Mouse (Mus musculus) gastrocnemius, postnatal 25 days (tissue): ENCODE results near the gene Stx1b. TPM values are rescaled to one million over a fixed set of nuclear protein-coding genes. Genes with fewer than 3 reads are reported as not detected.
A peak's percentile ranks its signal among the peaks of the same experiment; 100 is the strongest.
"Not testable (repeated sequence)": the region's sequence is repeated elsewhere in the genome, so short reads cannot be mapped to it uniquely, and the experiment has no call there.

Experiments
- DNase-seq: peaks from one replicate; pipeline ENCODE4 v3.0.0; 2022
- long read RNA-seq, 2 experiments: library from polyadenylated mRNA; stranded (forward); transcript quantifications; one replicate each; pipeline ENCODE4 v2.0.0; 2021
- total RNA-seq, 2 experiments: library from RNA; stranded (reverse); gene quantifications; 1 replicate in 1 of 2; 2 replicates in 1 of 2; pipeline ENCODE4 v1.2.3; 2021

Gene Stx1b
- total RNA-seq, result 1 to 10 TPM in 1 of 2 experiments, under 1 TPM in 1; 0.64 to 1.2 TPM
- long read RNA-seq, experiment 1, result 0 reads
- long read RNA-seq, experiment 2, result 0 reads

- DNase-seq, result peak; percentile 39
Observed at GRCm38 (mm10) chr7:127824176-127824871, at the start of gene Stx1b, which contains the start of gene Stx4a. Gene Stx1b, minus strand, starts transcription at chr7:127824549. Gene Stx4a, plus strand, starts transcription at chr7:127824294.

GRCm38 (mm10) chr7:127870136-127870821 lies 45.9 kb upstream of the Stx1b start:
- no peak for DNase-seq

GRCm38 (mm10) chr7:127869149-127869810 lies 44.9 kb upstream of the Stx1b start:
- peak; percentile 48 for DNase-seq

- no peak for DNase-seq
Observed at GRCm38 (mm10) chr7:127867641-127868040, 43.3 kb upstream of the Stx1b start.

- DNase-seq, result no peak
Observed at GRCm38 (mm10) chr7:127866434-127866833, 42.1 kb upstream of the Stx1b start.

- no peak for DNase-seq
Observed at GRCm38 (mm10) chr7:127858258-127858657, 33.9 kb upstream of the Stx1b start.

- DNase-seq, result peak; percentile 59
Observed at GRCm38 (mm10) chr7:127850906-127851305, 26.6 kb upstream of the Stx1b start.

- peak; percentile 38 for DNase-seq
Observed at GRCm38 (mm10) chr7:127849973-127850875, 25.9 kb upstream of the Stx1b start.

- peak; percentile 78 for DNase-seq
Observed at GRCm38 (mm10) chr7:127842001-127842718, 17.8 kb upstream of the Stx1b start.

- DNase-seq, result peak; percentile 95
Observed at GRCm38 (mm10) chr7:127841340-127842000, 17.1 kb upstream of the Stx1b start.

- peak; percentile 65 for DNase-seq
Observed at GRCm38 (mm10) chr7:127840886-127841285, 16.5 kb upstream of the Stx1b start.

- DNase-seq, result not testable (repeated sequence)
Observed at GRCm38 (mm10) chr7:127840031-127840430, 15.7 kb upstream of the Stx1b start.

- not testable (repeated sequence) for DNase-seq
Observed at GRCm38 (mm10) chr7:127837878-127838277, 13.5 kb upstream of the Stx1b start.

- DNase-seq, result no peak
Observed at GRCm38 (mm10) chr7:127837473-127837872, 13.1 kb upstream of the Stx1b start.

- no peak for DNase-seq
Observed at GRCm38 (mm10) chr7:127835550-127835949, 11.2 kb upstream of the Stx1b start.

- no peak for DNase-seq
Observed at GRCm38 (mm10) chr7:127823236-127824171, 845 bp downstream of the Stx1b start.

- no peak for DNase-seq
Observed at GRCm38 (mm10) chr7:127822494-127822893, 1.9 kb downstream of the Stx1b start.

- DNase-seq, result no peak
Observed at GRCm38 (mm10) chr7:127820836-127821509, 3.4 kb downstream of the Stx1b start.

GRCm38 (mm10) chr7:127817776-127818175 lies 6.6 kb downstream of the Stx1b start:
- no peak for DNase-seq
